Mouse (Mus musculus): ENCODE data around the gene Upp2.

Upp2 gene

DNA sequence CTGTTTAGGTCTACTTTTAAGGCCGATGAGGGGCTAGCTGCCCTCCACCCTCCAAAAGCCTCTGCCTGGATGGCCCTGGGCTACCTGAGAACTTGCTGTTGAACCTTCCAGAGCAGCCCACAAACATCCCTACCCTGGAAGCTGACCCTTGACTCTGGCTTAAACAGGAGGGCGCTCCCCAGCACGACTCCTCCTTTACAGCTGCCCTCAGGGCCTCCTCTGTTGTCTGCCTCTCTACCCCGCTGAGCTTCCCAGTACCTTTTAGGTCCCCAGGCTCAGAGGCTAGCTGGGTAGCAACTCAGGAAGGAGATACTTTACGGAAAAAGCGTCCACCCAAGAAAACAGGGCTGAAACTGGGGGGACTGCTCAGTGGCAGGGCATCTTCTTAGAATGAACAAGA is 15.2 kb upstream of the Upp2 start:
- DNase-seq (ENCODE audit: extremely low spot score): peak; percentile 22

DNA sequence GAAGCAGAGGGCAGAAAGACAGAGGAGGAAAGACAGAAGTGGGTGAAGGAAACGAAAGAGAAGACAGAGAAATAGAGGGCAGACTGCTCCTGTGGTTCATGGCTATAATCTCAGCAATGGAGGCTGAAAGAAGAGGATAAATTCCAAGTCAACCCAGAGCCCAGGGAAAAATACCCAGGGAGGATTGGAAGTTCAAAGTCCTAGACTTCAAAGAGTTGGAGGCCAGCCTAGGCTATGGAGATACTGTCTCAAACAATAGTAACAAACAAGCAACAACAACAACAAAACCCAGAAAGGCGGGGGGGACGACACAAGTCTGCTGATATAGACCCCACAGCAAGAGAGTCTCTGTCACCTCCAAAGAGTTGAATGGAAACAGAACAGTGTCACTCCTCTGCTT is 14.8 kb upstream of the Upp2 start:
- no peak for DNase-seq (ENCODE audit: extremely low spot score)

DNA sequence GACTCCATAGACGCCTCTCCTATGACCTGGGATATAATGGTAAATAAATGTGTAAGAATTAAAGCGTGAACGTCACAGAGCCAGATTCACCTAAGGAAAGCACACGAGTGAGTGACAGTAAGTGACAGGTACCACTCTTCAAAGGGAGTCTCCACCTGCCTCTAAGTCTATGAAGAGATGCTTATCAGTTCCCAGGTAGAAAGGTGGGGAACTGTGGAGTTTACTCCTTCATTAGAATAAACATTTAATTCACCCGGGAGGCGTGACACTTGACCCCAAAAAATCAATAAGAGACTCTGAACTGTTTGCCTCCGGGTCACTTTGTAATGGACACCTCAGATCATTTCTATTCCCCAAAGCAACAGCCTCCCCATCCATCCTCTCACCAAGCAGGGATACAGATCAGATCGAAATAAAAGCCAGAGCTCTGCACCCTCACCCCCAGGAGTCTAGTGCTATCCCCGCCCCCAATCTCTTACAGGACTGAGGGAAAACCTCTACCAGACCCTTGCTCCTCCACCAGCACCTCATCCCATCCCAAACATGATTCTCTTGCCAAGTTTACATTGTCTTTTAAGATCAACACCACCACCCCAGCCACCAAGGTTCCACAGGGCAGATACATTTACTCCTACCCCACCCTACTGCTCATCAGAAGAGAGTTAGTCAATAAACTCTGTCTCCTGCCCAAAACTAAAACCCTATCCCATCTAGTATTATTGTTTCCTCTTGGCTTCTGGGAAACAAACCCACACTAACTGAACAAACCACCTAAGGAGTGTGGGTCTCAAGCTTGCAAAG is 9.9 kb upstream of the Upp2 start:
- no peak for DNase-seq (ENCODE audit: extremely low spot score)

DNA sequence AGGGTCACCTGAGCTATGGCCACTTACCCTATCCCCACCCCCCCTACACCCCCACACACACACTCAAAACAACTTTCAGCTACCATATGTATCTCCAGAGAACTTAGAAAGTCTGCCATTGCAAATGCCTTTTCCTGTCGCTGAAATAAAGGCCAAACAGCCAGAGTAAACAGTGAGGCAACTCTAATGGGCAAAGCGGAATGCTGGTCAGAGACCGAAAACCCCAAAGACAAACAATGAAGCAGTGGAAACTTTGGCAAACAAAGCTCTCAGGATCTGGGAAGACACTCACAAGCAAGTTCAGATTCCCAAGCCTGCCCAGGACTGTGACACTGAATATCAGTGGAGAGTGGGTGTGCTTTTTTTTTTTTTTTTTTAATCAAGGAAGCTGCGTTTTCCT is 5.0 kb upstream of the Upp2 start:
- DNase-seq (ENCODE audit: extremely low spot score): no peak

DNA sequence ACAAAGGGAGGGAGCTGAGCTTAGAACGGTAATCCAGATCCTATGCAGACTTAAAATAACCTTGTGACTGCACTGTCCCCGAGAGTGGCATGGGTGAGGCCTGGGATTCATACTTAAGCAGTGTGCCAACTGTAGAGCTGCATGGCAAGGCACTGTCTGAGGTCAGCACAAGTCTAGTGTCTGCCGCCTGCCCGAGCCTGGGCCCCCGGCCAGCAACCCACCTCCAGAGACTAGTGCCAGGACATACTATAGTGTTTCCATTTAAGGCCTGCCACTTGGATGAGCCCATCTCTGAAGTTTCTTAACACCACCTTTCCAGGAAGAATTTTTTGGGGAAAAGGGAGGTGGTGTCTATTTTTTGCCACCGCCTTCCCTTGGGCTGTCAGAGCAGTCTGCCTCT is 1.8 kb upstream of the Upp2 start:
- DNase-seq (ENCODE audit: extremely low spot score): no peak

DNA sequence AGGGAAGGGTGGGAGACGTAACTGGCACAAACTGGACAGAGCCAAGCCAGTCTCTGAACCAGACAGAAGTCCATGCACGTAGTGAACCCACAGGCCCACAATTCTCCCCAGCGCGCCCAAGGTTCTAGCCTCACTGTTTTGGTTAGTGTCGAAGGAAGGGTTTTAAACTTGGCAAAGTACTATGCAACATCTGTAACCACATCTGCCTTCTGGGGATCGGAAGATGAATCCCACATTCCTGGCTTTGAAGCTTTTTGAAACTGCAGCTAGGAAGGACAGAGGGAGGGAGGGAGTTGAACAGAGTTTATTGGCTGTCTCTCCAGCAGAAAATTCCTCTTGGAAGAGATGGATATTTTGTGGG is 1.1 kb upstream of the Upp2 start:
- no peak for DNase-seq (ENCODE audit: extremely low spot score)

DNA sequence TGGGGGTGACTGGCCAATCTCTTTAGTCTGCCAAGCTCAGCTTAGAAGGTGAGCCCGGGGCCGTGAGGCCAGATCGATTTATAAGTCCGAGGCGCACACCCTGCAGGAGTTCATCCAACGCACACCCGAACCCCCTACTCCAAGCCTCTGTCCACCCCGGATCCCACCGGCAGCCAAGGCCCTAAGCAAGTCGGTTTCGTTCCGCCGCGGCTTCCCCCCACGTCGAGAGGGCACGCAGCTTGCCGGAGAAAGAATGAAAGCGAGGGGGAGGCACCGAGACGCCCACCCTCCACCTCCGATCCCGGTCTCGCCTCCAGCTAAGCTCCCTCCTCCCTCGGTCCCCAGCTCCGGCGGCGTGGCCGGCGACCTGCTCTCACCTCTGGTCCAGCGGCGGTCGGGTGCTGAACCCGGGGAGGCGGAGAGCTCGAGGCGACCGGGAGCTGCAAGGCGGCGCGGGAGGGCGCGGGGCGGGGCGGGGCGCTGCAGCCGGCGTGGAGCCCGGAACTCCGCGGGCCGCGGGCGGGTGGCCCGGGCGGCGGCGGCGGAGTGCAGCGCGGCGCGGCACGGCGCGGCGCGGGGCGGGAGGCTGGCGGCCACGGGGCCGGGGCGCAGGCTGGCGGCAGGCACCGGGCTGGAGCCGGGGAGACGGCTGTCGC is 560 bp upstream of the Upp2 start:
- peak; percentile 70 for DNase-seq (ENCODE audit: extremely low spot score)

DNA sequence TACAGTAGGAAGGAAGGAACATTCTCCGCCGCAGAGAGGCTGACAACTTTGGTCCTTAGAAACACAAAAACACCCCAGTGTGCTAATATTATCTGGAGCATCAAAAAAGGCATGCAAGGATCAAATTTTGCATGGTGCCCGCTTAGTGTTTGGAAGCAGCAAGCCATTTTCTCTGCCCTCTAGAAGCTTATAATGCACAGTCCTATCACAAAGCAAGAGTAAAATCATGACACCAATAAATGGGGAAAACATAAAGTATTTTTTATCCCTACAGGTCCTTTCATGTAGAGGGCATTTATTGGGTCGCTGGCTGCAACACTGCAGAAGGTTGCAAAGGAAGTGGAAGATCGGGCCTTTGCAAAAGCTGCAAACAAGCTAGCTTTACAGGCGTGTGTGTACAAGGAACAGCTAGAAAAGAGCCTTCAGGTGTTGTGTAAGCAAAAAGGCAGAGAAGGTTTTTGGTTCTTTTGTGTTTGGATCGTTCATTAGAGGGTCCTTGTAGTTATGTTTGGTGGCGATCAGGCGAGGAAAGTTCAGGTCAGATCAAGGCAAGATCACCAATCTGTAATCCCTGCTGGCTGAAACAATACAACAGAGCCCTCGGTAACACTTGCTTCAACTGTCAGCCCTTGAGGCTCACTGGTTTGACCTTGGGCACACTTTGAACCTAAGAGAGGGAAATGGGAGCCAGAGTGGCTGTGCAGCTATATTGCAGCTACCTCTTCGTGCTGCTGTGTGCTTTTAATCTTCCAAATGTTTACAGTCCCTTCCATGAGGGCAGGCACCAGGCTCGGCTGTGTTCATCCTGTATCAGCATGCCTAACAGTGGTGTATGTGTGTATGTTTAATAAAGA is 995 bp downstream of the Upp2 start:
- peak; percentile 31 for DNase-seq (ENCODE audit: extremely low spot score)

DNA sequence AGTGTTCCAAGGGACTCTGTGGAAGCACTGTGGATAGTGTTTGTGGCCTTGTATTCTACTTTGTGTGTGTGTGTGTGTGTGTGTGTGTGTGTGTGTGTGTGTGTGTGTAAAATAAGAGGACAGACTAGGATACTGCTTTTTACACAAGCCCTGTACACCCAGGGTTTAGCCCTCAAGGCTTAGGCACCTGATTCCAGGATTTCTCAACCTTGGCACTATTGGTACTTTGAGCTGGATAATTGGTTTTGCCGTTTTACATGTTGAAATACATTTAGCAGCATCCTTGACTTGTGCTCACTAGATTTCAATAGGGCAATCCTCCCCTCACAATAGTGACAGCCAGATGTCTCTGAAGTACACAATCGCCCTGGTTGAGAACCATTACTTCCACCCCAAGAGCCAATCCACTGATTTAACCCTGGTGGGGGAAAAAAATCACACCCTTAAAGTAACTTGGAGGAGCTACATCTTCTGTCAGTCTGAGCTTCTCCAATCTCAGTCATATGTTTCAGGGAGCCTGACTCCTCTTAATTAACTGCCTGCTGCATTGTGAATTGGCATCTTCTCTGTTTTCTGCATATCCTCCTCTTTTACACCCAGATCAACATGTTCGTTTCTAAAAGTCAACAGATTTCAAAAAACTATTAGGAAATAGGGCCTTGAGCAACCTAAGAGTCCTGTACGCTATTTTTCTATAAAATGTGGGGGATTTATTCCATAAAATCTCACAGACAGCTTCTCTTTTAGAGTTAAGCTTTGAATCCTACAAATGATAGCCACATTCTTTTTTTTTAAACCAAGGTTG is 1.9 kb downstream of the Upp2 start:
- no peak for DNase-seq (ENCODE audit: extremely low spot score)

DNA sequence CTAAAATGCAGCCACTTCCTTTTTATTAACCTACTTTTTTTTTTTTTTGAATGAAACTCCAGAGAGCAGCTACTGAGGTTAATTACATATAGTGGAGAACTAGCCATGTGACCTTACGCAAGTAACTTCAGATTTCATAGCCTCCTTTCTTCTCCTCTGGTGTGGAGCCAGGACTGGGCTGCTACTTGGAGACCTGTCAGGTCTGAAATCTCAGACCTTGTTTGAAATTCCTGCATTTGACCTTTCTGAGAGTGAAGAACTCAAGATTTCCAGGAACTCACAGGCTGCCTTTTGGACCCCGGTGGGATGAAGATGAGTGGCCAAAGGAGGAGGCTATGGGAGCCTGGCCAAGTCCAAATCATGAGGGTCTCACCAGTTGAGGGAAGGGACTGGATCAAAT is 7.1 kb downstream of the Upp2 start:
- no peak for DNase-seq (ENCODE audit: extremely low spot score)

DNA sequence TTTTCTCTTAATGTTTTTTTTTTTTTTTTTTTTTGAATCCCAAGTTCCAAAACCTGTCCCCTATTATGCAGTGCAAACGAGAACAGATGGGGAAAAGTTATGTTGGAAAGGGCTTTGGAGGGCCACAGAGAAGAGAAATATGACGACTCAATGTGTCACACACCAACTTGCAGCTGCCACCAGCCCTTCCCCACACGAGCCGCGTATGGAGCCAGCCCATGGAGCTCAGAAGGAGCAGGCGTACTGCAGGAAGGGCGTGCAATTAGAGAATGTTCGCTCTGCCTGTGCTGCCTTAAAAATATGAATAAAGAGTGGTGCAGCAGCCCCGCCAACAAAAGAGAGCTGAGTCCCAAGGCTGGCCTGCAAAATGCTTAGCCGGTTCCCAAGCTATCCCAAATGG is 19.2 kb downstream of the Upp2 start:
- no peak for DNase-seq (ENCODE audit: extremely low spot score)

DNA sequence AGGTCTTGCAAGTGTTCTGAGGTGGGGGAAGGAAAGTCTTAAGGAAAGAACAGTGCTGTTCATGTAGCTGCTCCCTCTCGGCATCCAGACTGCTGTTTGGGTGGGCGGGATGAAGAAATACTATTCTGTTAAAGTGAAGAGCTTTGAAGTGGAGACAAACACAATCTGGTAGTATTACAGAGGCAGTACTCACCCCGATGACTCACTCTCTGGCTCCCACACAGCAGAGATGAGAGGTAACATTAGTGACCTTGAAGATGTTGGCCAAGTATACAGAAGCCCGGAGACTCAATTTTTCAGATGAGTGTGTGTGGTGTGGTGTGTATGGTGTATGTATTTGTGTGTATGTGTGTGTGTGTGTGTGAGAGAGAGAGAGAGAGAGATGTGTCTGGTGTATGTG is 22.5 kb downstream of the Upp2 start:
- no peak for DNase-seq (ENCODE audit: extremely low spot score)

DNA sequence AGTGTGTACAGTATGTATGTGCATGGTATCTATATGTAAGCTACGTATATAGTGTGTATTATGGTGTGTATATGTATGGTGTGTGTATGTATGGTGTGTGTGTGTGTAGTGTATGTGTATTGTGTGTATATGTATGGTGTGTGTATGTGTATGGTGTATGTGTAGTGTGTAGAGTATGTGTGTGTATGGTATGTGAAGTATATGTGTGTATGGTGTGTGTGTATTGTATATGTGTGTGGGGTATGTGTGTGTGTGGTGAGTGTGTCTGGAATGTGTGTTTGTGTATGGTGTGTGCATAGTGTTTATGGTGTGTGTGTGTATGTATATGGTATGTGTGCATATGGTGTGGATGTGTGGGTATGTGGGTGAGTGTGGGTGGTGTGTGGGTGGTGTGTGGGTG is 23.0 kb downstream of the Upp2 start:
- no peak for DNase-seq (ENCODE audit: extremely low spot score)

DNA sequence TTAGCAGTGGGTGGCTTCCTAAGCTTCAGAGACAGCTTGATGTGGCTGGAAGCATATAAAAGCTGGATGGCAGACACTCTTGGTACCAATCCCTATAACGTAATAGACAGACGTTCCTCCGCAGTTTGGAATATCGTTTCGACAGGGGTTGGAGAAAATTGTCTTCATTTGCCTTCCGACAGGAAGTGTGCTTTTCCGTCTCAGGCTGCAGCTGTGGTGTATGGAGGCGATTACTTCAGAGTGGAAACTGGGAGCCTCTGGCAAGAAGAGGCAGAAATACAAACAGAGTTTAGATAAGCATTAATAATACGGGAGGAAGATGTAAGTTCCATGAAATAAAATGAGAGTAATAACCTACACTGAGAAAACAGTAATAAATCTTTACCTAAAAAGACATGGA is 28.3 kb downstream of the Upp2 start:
- no peak for DNase-seq (ENCODE audit: extremely low spot score)

DNA sequence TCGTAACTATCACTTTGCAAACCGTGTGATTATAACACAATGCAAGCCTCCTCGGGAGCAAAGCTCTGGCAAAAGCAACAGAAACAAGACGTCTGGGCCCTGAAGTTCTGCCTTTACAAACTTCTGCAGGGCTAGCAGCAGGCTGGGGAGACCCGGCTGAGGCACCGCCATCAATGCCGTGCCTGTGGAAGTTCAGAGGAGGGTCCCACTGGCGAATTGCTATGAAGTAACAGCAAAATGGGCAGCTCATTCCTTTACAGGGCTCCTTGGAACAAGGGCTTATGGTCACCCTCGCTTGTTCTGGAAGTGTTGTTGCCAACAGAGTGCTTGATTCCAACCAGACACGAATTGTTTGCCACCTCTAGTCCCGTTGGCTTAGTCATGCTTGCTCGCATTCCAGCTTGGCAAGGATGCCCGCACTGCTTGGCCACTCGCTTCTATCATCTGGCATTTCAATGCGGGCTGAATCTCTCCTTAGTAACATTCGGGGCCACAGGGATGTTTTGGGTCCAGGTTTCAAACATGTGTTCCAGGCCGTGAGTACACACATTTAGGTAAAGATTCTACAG is 29.8 kb downstream of the Upp2 start:
- DNase-seq (ENCODE audit: extremely low spot score): no peak

DNA sequence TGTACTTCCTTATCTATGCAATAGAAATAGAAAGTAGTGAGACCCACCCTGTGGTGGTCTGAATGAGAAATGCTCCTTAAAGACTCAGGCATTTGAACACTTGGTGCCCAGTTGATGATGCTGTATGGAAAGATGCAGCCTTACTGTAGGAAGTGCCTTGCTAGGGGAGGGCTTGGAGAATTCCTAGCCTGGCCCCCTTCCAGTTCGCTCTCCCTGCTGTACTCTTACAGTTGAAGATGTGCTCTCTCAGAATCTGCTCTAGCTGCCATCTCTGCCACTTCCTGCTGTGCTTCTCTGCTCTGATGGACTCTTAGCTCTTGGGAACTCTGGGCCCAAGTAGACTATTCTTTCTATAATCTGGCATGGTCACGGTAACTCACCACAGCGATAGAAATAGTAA is 30.5 kb downstream of the Upp2 start:
- DNase-seq (ENCODE audit: extremely low spot score): no peak

DNA sequence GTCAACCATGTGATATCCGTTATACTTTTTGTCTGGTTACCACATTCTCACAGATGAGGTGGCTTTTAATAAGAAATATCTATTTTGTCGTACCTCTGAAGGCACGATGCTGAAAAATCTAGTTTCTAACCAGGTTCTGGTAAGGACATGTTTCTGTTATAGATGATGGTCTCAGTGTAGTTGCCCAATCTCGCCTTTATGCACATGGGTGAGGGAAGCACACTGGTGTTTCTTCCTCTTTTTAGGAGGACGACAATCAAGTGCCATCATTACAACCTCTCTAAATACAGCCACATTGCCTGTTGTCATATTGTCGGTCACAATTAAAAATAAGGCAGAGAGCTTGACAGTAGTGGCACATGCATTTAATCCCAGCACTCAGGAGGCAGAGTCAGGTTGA is 32.5 kb downstream of the Upp2 start:
- no peak for DNase-seq (ENCODE audit: extremely low spot score)

DNA sequence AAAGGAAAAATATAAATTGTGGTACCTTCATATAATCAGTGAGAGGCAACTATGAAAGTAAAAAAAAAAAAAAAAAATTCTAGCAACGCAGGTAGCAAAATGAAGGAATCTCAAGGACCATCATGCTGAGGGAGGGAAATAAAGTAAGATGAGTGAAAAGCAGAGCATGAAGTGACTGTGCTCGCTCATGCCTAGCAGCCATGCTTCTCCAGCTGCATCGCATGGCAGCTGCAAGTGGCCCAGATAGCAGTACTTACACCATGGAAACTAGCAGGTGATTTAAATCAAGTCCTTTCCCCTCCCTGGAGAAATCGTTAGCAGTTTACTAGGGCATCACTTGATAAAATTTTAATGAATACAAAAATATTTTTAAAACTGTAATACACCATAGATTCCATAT is 34.3 kb downstream of the Upp2 start:
- DNase-seq (ENCODE audit: extremely low spot score): no peak

DNA sequence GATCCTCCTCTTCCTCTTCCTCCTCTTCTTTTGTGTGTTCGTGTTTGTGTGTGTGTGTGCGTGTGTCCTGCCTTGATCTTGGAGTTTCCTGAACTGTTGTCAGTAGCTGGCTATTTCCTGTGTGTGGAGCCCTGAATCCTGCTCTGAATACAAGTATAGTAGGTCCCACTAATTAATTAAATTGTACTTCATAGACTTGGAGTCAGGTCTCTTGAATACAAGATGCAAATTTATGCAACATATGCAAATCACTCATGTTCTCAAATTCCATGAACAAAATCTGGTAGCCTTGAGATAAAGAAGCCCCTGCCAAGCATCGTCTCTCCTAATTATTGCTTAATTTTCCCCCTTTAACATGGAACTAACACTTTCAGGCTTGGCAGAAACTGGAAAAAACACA is 36.3 kb downstream of the Upp2 start:
- no peak for DNase-seq (ENCODE audit: extremely low spot score)

DNA sequence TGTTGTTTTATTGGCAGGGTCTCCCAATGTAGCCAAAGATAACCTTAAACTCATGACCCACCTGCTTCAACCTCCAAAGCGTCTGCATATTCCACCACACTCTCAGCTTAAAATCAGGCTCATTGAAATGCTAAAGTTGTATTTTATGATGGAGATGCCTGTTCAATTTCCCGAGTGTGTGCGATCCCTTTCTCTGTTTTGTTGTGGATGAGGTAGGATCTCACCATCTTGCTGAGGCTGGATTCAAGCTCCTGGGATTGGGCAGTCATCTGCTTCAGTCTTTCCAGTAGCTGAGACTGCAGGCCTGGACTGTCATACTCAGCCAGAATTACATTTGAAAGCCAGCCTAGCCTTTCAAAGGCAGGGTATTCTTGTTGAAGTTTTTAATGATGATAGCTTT is 37.7 kb downstream of the Upp2 start:
- no peak for DNase-seq (ENCODE audit: extremely low spot score)

DNA sequence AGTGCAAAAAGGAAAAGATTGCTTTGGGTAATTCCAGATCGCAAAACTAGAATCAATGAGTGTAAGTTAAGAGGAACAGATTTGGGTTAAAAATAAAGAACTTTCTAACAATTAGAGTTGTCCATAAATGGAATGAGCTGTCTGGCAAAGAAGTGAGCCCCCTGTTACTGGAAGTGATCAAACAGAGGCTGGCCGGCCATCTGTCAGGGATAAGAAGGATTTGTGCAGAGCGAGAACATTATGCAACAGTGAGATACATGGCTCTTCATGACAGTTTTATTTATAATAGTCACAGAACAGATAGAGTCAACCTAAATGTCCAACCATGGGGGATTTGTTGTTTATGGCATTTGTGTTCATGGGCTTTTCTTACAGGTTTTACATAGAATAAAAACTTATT is 46.6 kb downstream of the Upp2 start:
- no peak for DNase-seq (ENCODE audit: extremely low spot score)

DNA sequence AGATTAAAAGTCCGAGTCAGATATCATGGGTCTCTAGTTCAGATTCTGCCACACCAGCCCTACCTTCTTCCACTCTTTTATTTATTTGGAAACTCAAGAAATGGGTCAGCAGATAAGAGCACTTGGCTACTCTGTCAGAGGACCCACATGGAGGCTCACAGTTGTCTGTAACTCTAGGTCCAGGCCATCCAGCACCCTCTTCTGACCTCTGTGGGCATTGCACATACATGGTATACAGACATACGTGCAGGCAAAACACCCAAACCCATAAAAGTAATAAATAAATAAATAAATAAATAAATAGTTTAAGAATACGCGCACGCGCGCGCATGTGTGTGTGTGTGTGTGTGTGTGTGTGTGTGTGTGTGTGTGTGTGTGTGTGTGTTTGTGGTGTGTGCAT is 47.8 kb downstream of the Upp2 start:
- no peak for DNase-seq (ENCODE audit: extremely low spot score)

Data from embryo, embryonic 9.5 days (tissue).